13 mouse cellular contexts compared by ENCODE assay signal in genomic region chr4:82492737-82493136, GRCm38 (mm10).
A peak's percentile ranks its signal among the peaks of the same experiment; 100 is the strongest.
DNase-seq lines count a peak whose midpoint lies in the region; ATAC-seq and TF ChIP-seq lines count a peak whose summit lies in the region.
"Had no signal": no experiment of that assay in that cellular context is flagged by ENCODE, and none has a peak within 500 bp of the region (broad histone marks: within the 10 kb centered on the region; RNA-seq: fewer than 3 reads in every experiment).

No protein-coding gene starts in this region.

- intact Hi-C loops in heart, postnatal 36 days (cut with DNase I): no loop called here

- H3K4me1 ChIP-seq in heart, embryonic 10.5 days: peaks cover 30% of the 10 kb centered on the region
- peaks cover 48% of the 10 kb centered on the region for H3K4me1 ChIP-seq in forebrain, embryonic 16.5 days (replicated peaks; ENCODE audit: control insufficient read depth, insufficient read depth, low read length)
- no peaks in the 10 kb centered on the region for H3K4me1 ChIP-seq in midbrain, postnatal 0 days (ENCODE audit: insufficient read depth, low read length)

- TF ChIP-seq CTCF in layer of hippocampus, adult 2 months (conservative IDR thresholded peaks at IDR 0.05): no peak
- no peak for TF ChIP-seq CTCF in midbrain, postnatal 0 days (IDR thresholded peaks at IDR 0.05)

- DNase-seq in heart, embryonic 10.5 days (ENCODE audit: low spot score): peak; percentile 52
- no peak for DNase-seq in heart, postnatal 36 days
- no peak for DNase-seq in layer of hippocampus, adult 2 months (ENCODE audit: low spot score in 2 of 2)
- no peak for DNase-seq in layer of hippocampus, adult 9-11 months
- peak; percentile 66 for DNase-seq in midbrain, postnatal 0 days (ENCODE audit: low spot score)
- DNase-seq in B cell, adult 2 months: no peak
- DNase-seq: cerebellum, adult 11 months; kidney, adult 18-20 months; kidney, postnatal 4 days; lung, embryonic 14.5 days; right cerebral cortex, postnatal 25 days had no signal

- no peaks in the 10 kb centered on the region for H3K27me3 ChIP-seq in heart, embryonic 10.5 days (ENCODE audit: insufficient read depth, poor library complexity, severe bottlenecking)
- no peaks in the 10 kb centered on the region for H3K27me3 ChIP-seq in forebrain, embryonic 16.5 days (replicated peaks; ENCODE audit: control insufficient read depth, insufficient read depth, low read length)
- H3K27me3 ChIP-seq in midbrain, postnatal 0 days (ENCODE audit: insufficient read depth, low read length): no peaks in the 10 kb centered on the region

- no peaks in the 10 kb centered on the region for H3K9me3 ChIP-seq in heart, embryonic 10.5 days
- H3K9me3 ChIP-seq in forebrain, embryonic 16.5 days (ENCODE audit: control insufficient read depth, low read length): no peaks in the 10 kb centered on the region
- no peaks in the 10 kb centered on the region for H3K9me3 ChIP-seq in midbrain, postnatal 0 days (ENCODE audit: low read length)

- no peak for ATAC-seq in forebrain, embryonic 16.5 days
- ATAC-seq in midbrain, postnatal 0 days (ENCODE audit: low FRiP score): no peak
- ATAC-seq: CD4-positive, CD25-positive, alpha-beta regulatory T cell, adult 4 months had no signal

- no peak overlapping the region for H3K4me3 ChIP-seq in heart, embryonic 10.5 days
- H3K4me3 ChIP-seq in layer of hippocampus, adult 2 months: no peak overlapping the region
- peak overlapping the region; percentile 35 for H3K4me3 ChIP-seq in forebrain, embryonic 16.5 days (replicated peaks; ENCODE audit: low read length)
- peak overlapping the region; percentile 2; the same call in 1 of the 2 replicates for H3K4me3 ChIP-seq in midbrain, postnatal 0 days (ENCODE audit: low read depth, low read length)

- H3K4me2 ChIP-seq in forebrain, embryonic 16.5 days (ENCODE audit: low read length): peak overlapping the region; percentile 61
- H3K4me2 ChIP-seq in midbrain, postnatal 0 days (ENCODE audit: low read depth, low read length, poor library complexity, severe bottlenecking): no peak overlapping the region

- peak overlapping the region; percentile 68 for H3K9ac ChIP-seq in forebrain, embryonic 16.5 days (replicated peaks; ENCODE audit: low read depth, low read length)
- H3K9ac ChIP-seq in midbrain, postnatal 0 days (replicated peaks; ENCODE audit: low read length, poor library complexity, severe bottlenecking): no peak overlapping the region
- H3K9ac ChIP-seq: lung, embryonic 14.5 days had no signal

- H3K36me3 ChIP-seq in heart, embryonic 10.5 days: peaks cover 33% of the 10 kb centered on the region
- H3K36me3 ChIP-seq in forebrain, embryonic 16.5 days (ENCODE audit: control insufficient read depth, insufficient read depth): no peaks in the 10 kb centered on the region; the same call in 1 of the 2 replicates
- no peaks in the 10 kb centered on the region for H3K36me3 ChIP-seq in midbrain, postnatal 0 days (ENCODE audit: insufficient read depth, low read length)

- 65% methylated on average over 2 of the region's 2 CpGs for WGBS in heart, embryonic 10.5 days
- WGBS in forebrain, embryonic 16.5 days: 33% methylated on average over 2 of the region's 2 CpGs
- WGBS in midbrain, postnatal 0 days: 68% methylated on average over 2 of the region's 2 CpGs

- H3K27ac ChIP-seq in heart, embryonic 10.5 days: no peak overlapping the region
- peak overlapping the region; percentile 68 for H3K27ac ChIP-seq in layer of hippocampus, adult 2 months
- peak overlapping the region; percentile 92 for H3K27ac ChIP-seq in forebrain, embryonic 16.5 days (ENCODE audit: low read length)
- H3K27ac ChIP-seq in midbrain, postnatal 0 days (ENCODE audit: low read depth, low read length): no peak overlapping the region

Comparison
In these comparisons a context has a peak if more than half of its experiments do, and no peak if none do; other contexts are left out.
1. DNase-seq: peak in heart, embryonic 10.5 days (single experiment) and midbrain, postnatal 0 days (single experiment); none in heart, postnatal 36 days (0 of 2), layer of hippocampus, adult 2 months (0 of 2), layer of hippocampus, adult 9-11 months (single experiment) and B cell, adult 2 months (0 of 2).
2. H3K27ac ChIP-seq: peak in layer of hippocampus, adult 2 months (single experiment) and forebrain, embryonic 16.5 days (single experiment); none in heart, embryonic 10.5 days (single experiment) and midbrain, postnatal 0 days (single experiment).
3. H3K4me3 ChIP-seq: peak in forebrain, embryonic 16.5 days (single experiment) and midbrain, postnatal 0 days (single experiment); none in heart, embryonic 10.5 days (single experiment) and layer of hippocampus, adult 2 months (single experiment).